Mouse (Mus musculus) heart, embryonic 11.5 days (tissue): ENCODE data around the gene Fermt3. TPM values are rescaled to one million over a fixed set of nuclear protein-coding genes. Genes with fewer than 3 reads are reported as not detected.

Experiments used
- ATAC-seq: fragments of 200-750 bp; cut with Nextera tagmentation; replicated peaks from 2 replicates; pipeline ENCODE4 v1.8.0; 2017; ENCODE audit warnings: moderate library complexity; ENCODE audit not compliant: insufficient number of reproducible peaks, low FRiP score, low TSS enrichment
- H3K27ac ChIP-seq: fragments of 300-500 bp; sonication (generic); 2 replicates; pipeline ENCODE4 v1.5.1; 2014; ENCODE audit warnings: mild to moderate bottlenecking, low read depth, low read length
- H3K27me3 ChIP-seq: fragments of 300-500 bp; sonication (generic); 2 replicates; pipeline ENCODE4 v1.6.1; 2014; ENCODE audit warnings: mild to moderate bottlenecking, low read length, mixed read lengths; ENCODE audit not compliant: control insufficient read depth, insufficient read depth
- H3K36me3 ChIP-seq: fragments of 300-500 bp; sonication (generic); 2 replicates; pipeline ENCODE4 v1.6.1; 2014; ENCODE audit warnings: mild to moderate bottlenecking, low read length, moderate library complexity, mixed read lengths; ENCODE audit not compliant: control insufficient read depth, insufficient read depth
- H3K4me1 ChIP-seq: fragments of 300-500 bp; sonication (generic); 2 replicates; pipeline ENCODE4 v1.6.1; 2014; ENCODE audit warnings: low read length; ENCODE audit not compliant: control insufficient read depth, insufficient read depth
- H3K4me2 ChIP-seq: fragments of 300-500 bp; sonication (generic); 2 replicates; pipeline ENCODE4 v1.6.1; 2014; ENCODE audit warnings: mild to moderate bottlenecking, moderate library complexity
- H3K4me3 ChIP-seq: fragments of 300-500 bp; sonication (generic); 2 replicates; pipeline ENCODE4 v1.5.1; 2014; ENCODE audit warnings: low read depth, low read length
- H3K9ac ChIP-seq: fragments of 300-500 bp; sonication (generic); 2 replicates; pipeline ENCODE4 v1.6.1; 2014; ENCODE audit warnings: mild to moderate bottlenecking, low read depth, low read length, moderate library complexity
- H3K9me3 ChIP-seq: fragments of 300-500 bp; sonication (generic); replicated peaks from 2 replicates; pipeline ENCODE4 v1.6.1; 2016; ENCODE audit warnings: low read length; ENCODE audit not compliant: control insufficient read depth
- WGBS: fragments of 180-500 bp; shearing (Covaris S2); extraction: QIAGEN DNeasy Blood & Tissue Kit; methylation state at CpG from one replicate; pipeline ENCODE4 v1.1.7; 2014; ENCODE audit not compliant: insufficient replicate concordance; 5-methylcytosine and 5-hydroxymethylcytosine counted together
- polyA plus RNA-seq: library from polyadenylated mRNA; unstranded; fragments of >200 nt; fragmentation: Nextera tagmentation; extraction: Ambion mirVana; gene quantifications from 2 replicates; pipeline ENCODE4 v1.2.1, GENCODE M21; 2014

Fermt3 gene
- polyA plus RNA-seq, 1 experiment from 2014 or later, result 11.9 TPM

- H3K4me1 ChIP-seq, result peaks cover 16% of the 10 kb centered on the region
- ATAC-seq, result no peak
- H3K9ac ChIP-seq, result peak overlapping the region; percentile 64; the same call in 1 of the 2 replicates
- WGBS, result 85% methylated on average over 11 of the region's 11 CpGs
- peak overlapping the region; percentile 66 for H3K27ac ChIP-seq
- H3K4me3 ChIP-seq, result no peak overlapping the region; the same call in 1 of the 2 replicates
- H3K4me2 ChIP-seq, result peak overlapping the region; percentile 37; the same call in 1 of the 2 replicates
- peaks cover 26% of the 10 kb centered on the region for H3K36me3 ChIP-seq
- no peaks in the 10 kb centered on the region for H3K9me3 ChIP-seq
- no peaks in the 10 kb centered on the region for H3K27me3 ChIP-seq
Measured at GRCm38 (mm10) chr19:7018546-7018945, 723 bp downstream of the Fermt3 start.

- Histone ChIP-seq H3K27me3 (no peaks in the 10 kb centered on the region), H3K36me3 (peaks cover 26% of the 10 kb centered on the region), H3K4me1 (peaks cover 16% of the 10 kb centered on the region), H3K9ac (peak overlapping the region; percentile 64), H3K4me2 (peak overlapping the region; percentile 37; the same call in 1 of the 2 replicates), H3K9me3 (no peaks in the 10 kb centered on the region), H3K27ac (peak overlapping the region; percentile 66), H3K4me3 (no peak overlapping the region)
- 57% methylated on average over 12 of the region's 12 CpGs for WGBS
- ATAC-seq, result no peak
Measured at GRCm38 (mm10) chr19:7017541-7018457, 1.5 kb downstream of the Fermt3 start.

- Histone ChIP-seq H3K9ac (no peak overlapping the region), H3K27me3 (no peaks in the 10 kb centered on the region), H3K9me3 (no peaks in the 10 kb centered on the region), H3K4me1 (peaks cover 16% of the 10 kb centered on the region), H3K4me3 (no peak overlapping the region), H3K36me3 (peaks cover 5% of the 10 kb centered on the region), H3K27ac (no peak overlapping the region), H3K4me2 (no peak overlapping the region)
- no peak for ATAC-seq
- 84% methylated on average over 20 of the region's 20 CpGs for WGBS
Measured at GRCm38 (mm10) chr19:7014481-7015135, 4.7 kb downstream of the Fermt3 start.

- H3K27me3 ChIP-seq, result no peaks in the 10 kb centered on the region
- no peak overlapping the region for H3K9ac ChIP-seq
- H3K27ac ChIP-seq, result no peak overlapping the region
- no peak overlapping the region for H3K4me2 ChIP-seq
- 89% methylated on average over 9 of the region's 9 CpGs for WGBS
- H3K4me1 ChIP-seq, result peaks cover 12% of the 10 kb centered on the region
- peaks cover 3% of the 10 kb centered on the region for H3K36me3 ChIP-seq
- H3K9me3 ChIP-seq, result no peaks in the 10 kb centered on the region
- H3K4me3 ChIP-seq, result no peak overlapping the region
- no peak for ATAC-seq
Measured at GRCm38 (mm10) chr19:7013984-7014383, 5.3 kb downstream of the Fermt3 start.

- H3K9ac ChIP-seq, result no peak overlapping the region
- H3K4me1 ChIP-seq, result no peaks in the 10 kb centered on the region
- no peak for ATAC-seq
- H3K27ac ChIP-seq, result no peak overlapping the region
- no peaks in the 10 kb centered on the region for H3K9me3 ChIP-seq
- H3K4me3 ChIP-seq, result no peak overlapping the region
- no peak overlapping the region for H3K4me2 ChIP-seq
- WGBS, result 82% methylated on average over 4 of the region's 4 CpGs
- no peaks in the 10 kb centered on the region for H3K27me3 ChIP-seq
- H3K36me3 ChIP-seq, result no peaks in the 10 kb centered on the region
Measured at GRCm38 (mm10) chr19:7012426-7012825, 6.8 kb downstream of the Fermt3 start.

- 77% methylated on average over 9 of the region's 9 CpGs for WGBS
- H3K27ac ChIP-seq, result no peak overlapping the region
- H3K9ac ChIP-seq, result no peak overlapping the region
- no peak overlapping the region for H3K4me3 ChIP-seq
- no peaks in the 10 kb centered on the region for H3K36me3 ChIP-seq
- H3K27me3 ChIP-seq, result no peaks in the 10 kb centered on the region
- no peaks in the 10 kb centered on the region for H3K9me3 ChIP-seq
- no peak overlapping the region for H3K4me2 ChIP-seq
- ATAC-seq, result no peak
- no peaks in the 10 kb centered on the region for H3K4me1 ChIP-seq
Measured at GRCm38 (mm10) chr19:7006892-7007593, 12.2 kb downstream of the Fermt3 start.

GRCm38 (mm10) chr19:6999360-7000063 lies 19.8 kb downstream of the Fermt3 start:
- Histone ChIP-seq H3K27ac (no peak overlapping the region), H3K36me3 (peaks cover 20% of the 10 kb centered on the region), H3K9me3 (peaks cover 4% of the 10 kb centered on the region; the same call in 1 of the 2 replicates), H3K4me3 (no peak overlapping the region), H3K9ac (no peak overlapping the region), H3K4me1 (peaks cover 11% of the 10 kb centered on the region), H3K27me3 (no peaks in the 10 kb centered on the region), H3K4me2 (no peak overlapping the region)
- WGBS, result 88% methylated on average over 19 of the region's 19 CpGs
- ATAC-seq, result no peak
